Mouse (Mus musculus) intestine, postnatal 0 days (tissue): ENCODE measurements around the gene Rnf34. TPM values are rescaled to one million over a fixed set of nuclear protein-coding genes. Genes with fewer than 3 reads are reported as not detected.
A peak's percentile ranks its signal among the peaks of the same experiment; 100 is the strongest.

Experiments used
- ATAC-seq: fragments of 200-750 bp; cut with Nextera tagmentation; 2 replicates; pipeline ENCODE4 v1.8.0; 2017; ENCODE audit warnings: mild to moderate bottlenecking, moderate TSS enrichment, moderate library complexity
- H3K27ac ChIP-seq: fragments of 300-500 bp; sonication (generic); 2 replicates; pipeline ENCODE4 v1.5.1; 2014; ENCODE audit warnings: mild to moderate bottlenecking, low read depth, low read length, moderate library complexity
- H3K27me3 ChIP-seq: fragments of 300-500 bp; sonication (generic); replicated peaks from 2 replicates; pipeline ENCODE4 v1.6.1; 2014; ENCODE audit warnings: low read length, mixed read lengths; ENCODE audit not compliant: control insufficient read depth, insufficient read depth
- H3K36me3 ChIP-seq: fragments of 300-500 bp; sonication (generic); 2 replicates; pipeline ENCODE4 v1.6.1; 2014; ENCODE audit warnings: mild to moderate bottlenecking, moderate library complexity; ENCODE audit not compliant: control insufficient read depth, insufficient read depth
- H3K4me1 ChIP-seq: fragments of 300-500 bp; sonication (generic); replicated peaks from 2 replicates; pipeline ENCODE4 v1.6.1; 2014; ENCODE audit warnings: antibody characterized with exemption, low read length, mixed read lengths; ENCODE audit not compliant: control insufficient read depth, insufficient read depth
- H3K4me2 ChIP-seq: fragments of 300-500 bp; sonication (generic); replicated peaks from 2 replicates; pipeline ENCODE4 v1.6.1; 2014; ENCODE audit warnings: low read depth, mild to moderate bottlenecking, moderate library complexity
- H3K4me3 ChIP-seq: fragments of 300-500 bp; sonication (generic); 2 replicates; pipeline ENCODE4 v1.5.1; 2014; ENCODE audit warnings: low read depth, low read length
- H3K9ac ChIP-seq: fragments of 300-500 bp; sonication (generic); 2 replicates; pipeline ENCODE4 v1.6.1; 2014; ENCODE audit warnings: mild to moderate bottlenecking, low read depth, low read length
- H3K9me3 ChIP-seq: fragments of 300-500 bp; sonication (generic); 2 replicates; pipeline ENCODE4 v1.6.1; 2016; ENCODE audit warnings: mixed run types; ENCODE audit not compliant: control insufficient read depth
- CTCF ChIP-seq: sonication (generic); IDR thresholded peaks from 2 replicates; pipeline ENCODE4 v1.5.1; 2016; ENCODE audit warnings: low read depth, mild to moderate bottlenecking, control low read depth, antibody characterized with exemption, moderate library complexity
- WGBS: fragments of 180-500 bp; shearing (Covaris S2); extraction: QIAGEN DNeasy Blood & Tissue Kit; methylation state at CpG from one replicate; pipeline ENCODE4 v1.1.7; 2014; 5-methylcytosine and 5-hydroxymethylcytosine counted together
- polyA plus RNA-seq: library from polyadenylated mRNA; unstranded; fragments of >200 nt; fragmentation: Nextera tagmentation; extraction: Ambion mirVana; gene quantifications from 2 replicates; pipeline ENCODE4 v1.2.1, GENCODE M21; 2015

The Rnf34 gene
- polyA plus RNA-seq, 1 experiment from 2014 or later, result 18.3 TPM

GRCm38 (mm10) chr5:122908001-122908400 is 58.2 kb downstream of the Rnf34 start:
- Histone ChIP-seq H3K36me3 (no peaks in the 10 kb centered on the region), H3K27me3 (no peaks in the 10 kb centered on the region), H3K4me3 (no peak overlapping the region), H3K9me3 (no peaks in the 10 kb centered on the region), H3K4me2 (no peak overlapping the region), H3K27ac (no peak overlapping the region), H3K9ac (no peak overlapping the region), H3K4me1 (no peaks in the 10 kb centered on the region)
- WGBS, result 87% methylated on average over 2 of the region's 2 CpGs
- no peak for ATAC-seq
- peak; percentile 43 for TF ChIP-seq CTCF

DNA sequence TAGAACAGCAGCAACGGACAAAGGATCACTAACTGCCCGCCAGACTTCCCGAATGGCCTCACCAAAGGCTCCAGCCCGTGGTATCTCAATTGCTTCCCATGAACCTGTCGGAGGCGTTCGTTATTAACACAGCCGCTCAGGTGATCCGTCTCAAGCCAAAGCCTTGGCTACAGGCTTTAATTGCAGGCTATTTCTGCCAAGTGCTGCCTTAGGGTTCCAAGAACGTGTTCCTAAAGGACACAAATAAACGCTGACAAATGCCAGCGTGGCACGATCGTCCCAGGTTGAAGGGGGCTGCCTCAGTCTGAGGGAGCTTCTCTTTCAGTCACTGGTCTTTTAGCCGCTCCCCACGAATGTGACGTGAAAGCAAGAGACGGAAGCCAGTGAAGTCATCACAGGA is 59.6 kb downstream of the Rnf34 start:
- H3K27me3 ChIP-seq, result no peaks in the 10 kb centered on the region
- WGBS, result 89% methylated on average over 18 of the region's 18 CpGs
- no peak overlapping the region for H3K4me2 ChIP-seq
- ATAC-seq, result no peak
- H3K9ac ChIP-seq, result no peak overlapping the region
- no peak overlapping the region for H3K4me3 ChIP-seq
- no peak overlapping the region for H3K27ac ChIP-seq
- no peaks in the 10 kb centered on the region for H3K9me3 ChIP-seq
- no peaks in the 10 kb centered on the region; the same call in 1 of the 2 replicates for H3K36me3 ChIP-seq
- no peaks in the 10 kb centered on the region for H3K4me1 ChIP-seq
- no peak for TF ChIP-seq CTCF

DNA sequence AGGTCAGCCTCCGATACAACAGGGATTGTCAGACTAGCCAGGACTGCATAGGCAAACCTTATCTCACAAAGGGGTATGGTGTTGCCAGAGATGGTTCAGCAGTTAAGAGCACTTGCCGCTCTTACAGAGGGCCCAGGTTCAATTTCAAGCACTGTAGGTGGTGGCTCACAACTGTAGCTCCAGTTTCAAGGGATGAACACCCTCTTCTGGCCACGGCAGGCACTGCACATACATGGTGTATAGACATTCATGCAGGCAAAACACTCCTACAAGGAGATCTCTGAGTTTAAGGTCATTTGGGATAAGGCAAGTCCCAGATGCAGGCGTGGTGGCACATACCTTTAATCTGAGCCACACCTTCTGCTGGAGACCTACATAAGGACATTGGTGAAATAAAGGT is 63.0 kb downstream of the Rnf34 start:
- Histone ChIP-seq H3K9me3 (no peaks in the 10 kb centered on the region), H3K27ac (no peak overlapping the region), H3K4me1 (no peaks in the 10 kb centered on the region), H3K4me3 (no peak overlapping the region), H3K36me3 (no peaks in the 10 kb centered on the region; the same call in 1 of the 2 replicates), H3K27me3 (no peaks in the 10 kb centered on the region), H3K9ac (no peak overlapping the region), H3K4me2 (no peak overlapping the region)
- no peak for ATAC-seq
- TF ChIP-seq CTCF, result peak; percentile 44
- 93% methylated on average over 4 of the region's 4 CpGs for WGBS

DNA sequence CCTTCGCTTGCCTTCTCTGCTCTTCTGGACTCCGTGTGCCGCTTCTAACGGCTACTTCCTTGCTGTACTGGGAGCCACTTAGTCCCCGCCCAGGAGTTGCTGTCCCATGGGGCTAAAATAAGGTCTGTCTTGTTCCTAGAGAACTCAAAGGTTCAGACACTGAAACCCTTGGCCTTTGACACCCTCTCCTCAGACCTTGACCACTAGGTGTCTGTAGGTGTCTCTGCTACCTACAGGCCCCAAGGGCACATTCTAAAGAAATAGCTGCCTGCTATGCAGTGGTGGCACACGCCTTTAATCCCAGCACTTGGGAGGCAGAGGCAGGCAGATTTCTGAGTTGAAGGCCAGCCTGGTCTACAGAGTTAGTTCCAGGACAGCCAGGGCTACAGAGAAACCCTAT is 66.3 kb downstream of the Rnf34 start:
- H3K4me3 ChIP-seq, result no peak overlapping the region
- no peak for TF ChIP-seq CTCF
- H3K4me2 ChIP-seq, result no peak overlapping the region
- 92% methylated on average over 6 of the region's 6 CpGs for WGBS
- H3K27ac ChIP-seq, result no peak overlapping the region
- no peaks in the 10 kb centered on the region for H3K27me3 ChIP-seq
- no peak for ATAC-seq
- no peaks in the 10 kb centered on the region; the same call in 1 of the 2 replicates for H3K36me3 ChIP-seq
- H3K9ac ChIP-seq, result no peak overlapping the region
- no peaks in the 10 kb centered on the region for H3K4me1 ChIP-seq
- H3K9me3 ChIP-seq, result no peaks in the 10 kb centered on the region

- no peak for ATAC-seq
- no peak for TF ChIP-seq CTCF
- H3K9me3 ChIP-seq, result no peaks in the 10 kb centered on the region
- no peaks in the 10 kb centered on the region for H3K27me3 ChIP-seq
- H3K4me2 ChIP-seq, result no peak overlapping the region
- H3K4me3 ChIP-seq, result no peak overlapping the region
- no peak overlapping the region for H3K27ac ChIP-seq
- H3K4me1 ChIP-seq, result no peaks in the 10 kb centered on the region
- H3K9ac ChIP-seq, result no peak overlapping the region
- no peaks in the 10 kb centered on the region; the same call in 1 of the 2 replicates for H3K36me3 ChIP-seq
- 68% methylated on average over 7 of the region's 7 CpGs for whole genome bisulfite sequencing
Measured at GRCm38 (mm10) chr5:122917982-122918711, 68.3 kb downstream of the Rnf34 start.

GRCm38 (mm10) chr5:122920557-122920956 is 70.7 kb downstream of the Rnf34 start:
- Histone ChIP-seq H3K9ac (no peak overlapping the region), H3K27me3 (no peaks in the 10 kb centered on the region), H3K4me1 (no peaks in the 10 kb centered on the region), H3K4me3 (no peak overlapping the region), H3K9me3 (no peaks in the 10 kb centered on the region), H3K27ac (no peak overlapping the region), H3K4me2 (no peak overlapping the region), H3K36me3 (no peaks in the 10 kb centered on the region)
- 56% methylated on average over 5 of the region's 5 CpGs for WGBS
- no peak for ATAC-seq
- no peak for TF ChIP-seq CTCF

Other genes starting within 250 kb of the Rnf34 start
- 10.2 and 11.7 TPM in 2 replicates for gene Ift81, start 235.5 kb upstream of the Rnf34 start, polyA plus RNA-seq
- gene P2rx7, start 206.1 kb upstream of the Rnf34 start, polyA plus RNA-seq, result 1.6 and 2.7 TPM in 2 replicates
- 90.3 and 104 TPM in 2 replicates for gene P2rx4, start 142.5 kb upstream of the Rnf34 start, polyA plus RNA-seq
- gene Camkk2, start 70.6 kb upstream of the Rnf34 start, polyA plus RNA-seq, result 11.0 and 13.4 TPM in 2 replicates
- 134 and 145 TPM in 2 replicates for gene Anapc5, start 28.7 kb upstream of the Rnf34 start, polyA plus RNA-seq
- gene Kdm2b, start 139.8 kb downstream of the Rnf34 start, polyA plus RNA-seq, result 7.6 and 8.6 TPM in 2 replicates
- 36.8 and 42.5 TPM in 2 replicates for gene Orai1, start 165.0 kb downstream of the Rnf34 start, polyA plus RNA-seq
- 0.43 TPM in 1 of 2 replicates, not detected in the other for gene Morn3, start 197.0 kb downstream of the Rnf34 start, polyA plus RNA-seq
- gene Tmem120b, start 218.4 kb downstream of the Rnf34 start, polyA plus RNA-seq, result 3.2 and 4.2 TPM in 2 replicates